Mouse (Mus musculus) MEL (cell line): ENCODE data around the gene Cacnb3. TPM values are rescaled to one million over a fixed set of nuclear protein-coding genes. Genes with fewer than 3 reads are reported as not detected.

Source experiments
- DNase-seq: peaks from one replicate; pipeline ENCODE4 v3.0.0; 2011; ENCODE audit warnings: low read depth, low spot score
- H3K27ac ChIP-seq: 2 replicates; pipeline ENCODE4 v1.5.1; 2012; ENCODE audit warnings: low read depth, mild to moderate bottlenecking, control low read depth, low read length, moderate library complexity; ENCODE audit not compliant: control insufficient read depth
- H3K27me3 ChIP-seq, 2 experiments: fragments of 150-350 bp in 1 of 2; sonication (generic) in 1 of 2; 2 replicates each; pipeline ENCODE4 v1.6.1; 2012; ENCODE audit warnings: low read length in 2 of 2, mild to moderate bottlenecking in 2 of 2, improper control_type of control experiment in 1 of 2, moderate library complexity in 1 of 2; ENCODE audit not compliant: insufficient read depth in 2 of 2, control insufficient read depth in 1 of 2
- H3K36me3 ChIP-seq, 2 experiments: 2 replicates each; pipeline ENCODE4 v1.6.1; 2012 to 2014; ENCODE audit warnings: low read length in 2 of 2, improper control_type of control experiment in 1 of 2, inconsistent platforms in 1 of 2, mild to moderate bottlenecking in 1 of 2; ENCODE audit not compliant: insufficient read depth in 2 of 2, control insufficient read depth in 1 of 2
- H3K4me1 ChIP-seq, 2 experiments: fragments of 150-350 bp in 1 of 2; sonication (generic) in 1 of 2; 2 replicates each; pipeline ENCODE4 v1.6.1; 2012; ENCODE audit warnings: low read length in 2 of 2, improper control_type of control experiment in 1 of 2, mild to moderate bottlenecking in 1 of 2; ENCODE audit not compliant: insufficient read depth in 2 of 2, control insufficient read depth in 1 of 2
- H3K4me3 ChIP-seq, 2 experiments: fragments of 150-350 bp in 1 of 2; sonication (generic) in 1 of 2; 2 replicates each; pipeline ENCODE4 v1.5.1; 2012; ENCODE audit warnings: low read depth in 2 of 2, low read length in 2 of 2, mild to moderate bottlenecking in 2 of 2, moderate library complexity in 2 of 2, control low read depth in 1 of 2, improper control_type of control experiment in 1 of 2; ENCODE audit not compliant: control insufficient read depth in 1 of 2, insufficient read depth in 1 of 2
- H3K79me2 ChIP-seq: 2 replicates; pipeline ENCODE4 v1.6.1; 2012; ENCODE audit warnings: mild to moderate bottlenecking, low read length, moderate library complexity; ENCODE audit not compliant: control insufficient read depth, poor library complexity, insufficient read depth
- H3K9ac ChIP-seq: 2 replicates; pipeline ENCODE4 v1.6.1; 2012; ENCODE audit warnings: low read depth, mild to moderate bottlenecking, control low read depth, low read length, moderate library complexity; ENCODE audit not compliant: control insufficient read depth, poor library complexity, severe bottlenecking
- H3K9me3 ChIP-seq: fragments of 150-350 bp; sonication (generic); replicated peaks from 2 replicates; pipeline ENCODE4 v1.6.1; 2012; ENCODE audit warnings: mild to moderate bottlenecking, low read length, improper control_type of control experiment, moderate library complexity; ENCODE audit not compliant: insufficient read depth
- CHD1 ChIP-seq: IDR thresholded peaks from 2 replicates; pipeline ENCODE4 v1.6.1; 2012; ENCODE audit warnings: low read depth, mild to moderate bottlenecking, inconsistent platforms, low read length, improper control_type of control experiment
- E2F4 ChIP-seq: IDR thresholded peaks from 2 replicates; pipeline ENCODE4 v1.6.1; 2011; ENCODE audit warnings: low read depth, low read length, improper control_type of control experiment, borderline replicate concordance
- ELF1 ChIP-seq: IDR thresholded peaks from 2 replicates; pipeline ENCODE4 v1.6.1; 2014; ENCODE audit warnings: low read depth, mild to moderate bottlenecking, inconsistent platforms, low read length, improper control_type of control experiment, moderate library complexity
- ETS1 ChIP-seq: IDR thresholded peaks from 2 replicates; pipeline ENCODE4 v1.6.1; 2012; ENCODE audit warnings: low read depth, mild to moderate bottlenecking, inconsistent platforms, low read length, improper control_type of control experiment, moderate library complexity
- GABPA ChIP-seq: IDR thresholded peaks from 2 replicates; pipeline ENCODE4 v1.6.1; 2012; ENCODE audit warnings: low read depth, mild to moderate bottlenecking, inconsistent platforms, low read length, improper control_type of control experiment, moderate library complexity
- GATA1 ChIP-seq: IDR thresholded peaks from 2 replicates; pipeline ENCODE4 v1.6.1; 2011; ENCODE audit warnings: low read depth, low read length, improper control_type of control experiment
- HCFC1 ChIP-seq: IDR thresholded peaks from 2 replicates; pipeline ENCODE4 v1.6.1; 2012; ENCODE audit warnings: low read depth, mild to moderate bottlenecking, inconsistent platforms, low read length, improper control_type of control experiment, moderate library complexity
- KAT2A ChIP-seq: conservative IDR thresholded peaks from 2 replicates; pipeline ENCODE4 v1.6.1; 2012; ENCODE audit warnings: low read depth, low read length, improper control_type of control experiment, inconsistent platforms
- MAFK ChIP-seq: IDR thresholded peaks from 2 replicates; pipeline ENCODE4 v1.6.1; 2011; ENCODE audit warnings: low read depth, mild to moderate bottlenecking, low read length, improper control_type of control experiment, borderline replicate concordance
- MEF2A ChIP-seq: IDR thresholded peaks from 2 replicates; pipeline ENCODE4 v1.6.1; 2014; ENCODE audit warnings: low read depth, mild to moderate bottlenecking, inconsistent platforms, low read length, improper control_type of control experiment; ENCODE audit not compliant: poor library complexity, insufficient replicate concordance, severe bottlenecking; ENCODE audit errors: extremely low read depth
- MXI1 ChIP-seq: IDR thresholded peaks from 2 replicates; pipeline ENCODE4 v1.6.1; 2011; ENCODE audit warnings: mild to moderate bottlenecking, low read depth, low read length, improper control_type of control experiment
- MYB ChIP-seq: IDR thresholded peaks from 2 replicates; pipeline ENCODE4 v1.6.1; 2011; ENCODE audit warnings: mild to moderate bottlenecking, low read depth, low read length, improper control_type of control experiment
- MYC ChIP-seq: IDR thresholded peaks from 2 replicates; pipeline ENCODE4 v1.6.1; 2011; ENCODE audit warnings: low read depth, mild to moderate bottlenecking, low read length, improper control_type of control experiment, moderate library complexity
- NELFE ChIP-seq: IDR thresholded peaks from 2 replicates; pipeline ENCODE4 v1.6.1; 2011; ENCODE audit warnings: low read depth, low read length, improper control_type of control experiment
- POLR2AphosphoS2 ChIP-seq: IDR thresholded peaks from 2 replicates; pipeline ENCODE4 v1.6.1; 2011; ENCODE audit warnings: low read length, improper control_type of control experiment
- POLR2AphosphoS5 ChIP-seq: IDR thresholded peaks from 2 replicates; pipeline ENCODE4 v1.6.1; 2012; ENCODE audit warnings: low read depth, borderline replicate concordance, mild to moderate bottlenecking, inconsistent platforms, low read length, moderate library complexity, mixed read lengths
- RAD21 ChIP-seq: IDR thresholded peaks from 2 replicates; pipeline ENCODE4 v1.6.1; 2011; ENCODE audit warnings: mild to moderate bottlenecking, low read depth, low read length, improper control_type of control experiment
- RCOR1 ChIP-seq: IDR thresholded peaks from 2 replicates; pipeline ENCODE4 v1.6.1; 2012; ENCODE audit warnings: low read depth, mild to moderate bottlenecking, inconsistent platforms, low read length, improper control_type of control experiment
- SMC3 ChIP-seq: IDR thresholded peaks from 2 replicates; pipeline ENCODE4 v1.6.1; 2011; ENCODE audit warnings: low read depth, low read length, improper control_type of control experiment
- TBP ChIP-seq: IDR thresholded peaks from 2 replicates; pipeline ENCODE4 v1.8.0; 2011; ENCODE audit warnings: low read depth, low read length, improper control_type of control experiment
- TCF12 ChIP-seq: IDR thresholded peaks from 2 replicates; pipeline ENCODE4 v1.6.1; 2014; ENCODE audit warnings: low read depth, mild to moderate bottlenecking, inconsistent platforms, low read length, improper control_type of control experiment, moderate library complexity
- USF1 ChIP-seq: IDR thresholded peaks from 2 replicates; pipeline ENCODE4 v1.6.1; 2014; ENCODE audit warnings: low read depth, mild to moderate bottlenecking, inconsistent platforms, low read length, improper control_type of control experiment, moderate library complexity
- USF2 ChIP-seq, 2 experiments: IDR thresholded peaks; 2 replicates each; pipeline ENCODE4 v1.6.1; 2011 to 2012; ENCODE audit warnings: improper control_type of control experiment in 2 of 2, low read length in 2 of 2, borderline replicate concordance in 1 of 2, inconsistent platforms in 1 of 2, low read depth in 1 of 2, mild to moderate bottlenecking in 1 of 2; ENCODE audit not compliant: insufficient read depth in 1 of 2
- ZC3H11A ChIP-seq: IDR thresholded peaks from 2 replicates; pipeline ENCODE4 v1.6.1; 2012; ENCODE audit warnings: low read depth, mild to moderate bottlenecking, inconsistent platforms, low read length, improper control_type of control experiment
- ZNF384 ChIP-seq: IDR thresholded peaks from 2 replicates; pipeline ENCODE4 v1.6.1; 2012; ENCODE audit warnings: low read depth, mild to moderate bottlenecking, inconsistent platforms, low read length, improper control_type of control experiment
- polyA plus RNA-seq, 2 experiments: library from polyadenylated mRNA; stranded (reverse) in 1 of 2; unstranded in 1 of 2; fragments of >175 nt in 1 of 2; fragments of >200 nt in 1 of 2; gene quantifications; 2 replicates each; pipeline versions ENCODE4 v1.2.1 to v1.2.4; 2012; ENCODE audit warnings: low replicate concordance in 2 of 2, low read depth in 1 of 2; ENCODE audit not compliant: insufficient read length in 2 of 2, insufficient read depth in 1 of 2, missing spikeins in 1 of 2
- total RNA-seq: library from RNA; depleted of rRNA; stranded (reverse); fragments of 300-350 nt; gene quantifications from 2 replicates; pipeline ENCODE4 v1.2.3, GENCODE M21; 2012; rRNA removed

Cacnb3 gene
- 1.4 TPM in 2 replicates for total RNA-seq
- 1 to 10 TPM in 1 of 2 experiments, not detected in 1; 8.5 TPM for polyA plus RNA-seq

DNA sequence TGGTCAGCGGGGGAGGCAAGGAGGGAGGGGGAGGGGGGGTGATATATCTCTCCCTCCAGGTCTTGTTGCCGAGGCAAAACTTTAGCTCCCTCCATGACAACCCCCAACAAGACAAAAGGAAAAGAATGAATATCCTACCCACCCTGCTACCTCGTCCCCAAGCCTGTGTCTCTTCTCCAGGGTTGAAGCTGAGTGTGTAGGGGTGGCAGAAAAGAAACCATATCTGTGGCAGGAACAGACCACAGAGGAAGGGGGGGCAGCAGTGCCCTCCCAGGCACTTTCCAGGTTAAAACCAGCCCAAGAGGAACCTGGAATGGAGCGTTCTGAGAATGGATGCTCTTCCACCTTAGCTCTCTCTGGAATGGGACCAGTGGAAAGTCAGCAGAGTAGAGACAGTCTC, at the start of gene Cacnb3:
Gene Cacnb3 (plus strand): TSS at position 301 of the 400 bp plus-strand sequence.
- no peak within 1 kb of the TSS for H3K27ac ChIP-seq
- peaks cover 0 to 17% of the 10 kb centered on the region in 2 experiments; a peak in 3 of 4 replicates for H3K4me1 ChIP-seq

DNA sequence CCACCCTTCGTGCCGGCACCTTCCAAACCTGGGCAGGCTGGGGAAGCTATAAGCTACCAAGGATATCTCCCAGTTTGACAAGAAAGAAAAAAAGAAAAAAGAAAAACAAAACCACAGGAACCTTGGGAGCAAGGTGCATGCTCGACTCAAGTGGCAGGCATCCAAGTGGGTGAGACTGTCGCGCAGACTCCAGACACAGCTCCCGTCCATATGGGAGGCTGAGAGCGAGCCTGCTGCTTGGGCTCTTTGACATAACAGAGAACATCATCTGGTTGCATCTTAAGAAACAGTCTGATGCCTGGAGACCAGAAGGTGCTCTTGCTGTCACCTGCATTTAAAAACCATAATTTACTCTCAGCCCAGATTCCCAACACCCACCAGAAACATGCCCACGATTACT, 48.2 kb upstream of the Cacnb3 start:
- TF ChIP-seq SMC3 = no peak
- TF ChIP-seq TBP = no peak
- no peak for TF ChIP-seq MAFK
- no peak for TF ChIP-seq ZC3H11A
- no peak for TF ChIP-seq GATA1
- TF ChIP-seq MEF2A = no peak
- no peak for TF ChIP-seq RCOR1
- TF ChIP-seq HCFC1 = no peak
- no peak for TF ChIP-seq POLR2AphosphoS2
- no peak for TF ChIP-seq KAT2A
- no peak for TF ChIP-seq CHD1
- no peak for TF ChIP-seq ZNF384
- TF ChIP-seq E2F4 = no peak
- no peak for TF ChIP-seq MYC
- TF ChIP-seq USF1 = no peak
- TF ChIP-seq USF2 (IDR thresholded peaks at IDR 0.05; ENCODE audit: borderline replicate concordance in 1 of 2, insufficient read depth in 1 of 2, low read depth in 1 of 2, low read length in 2 of 2) = no peak
- TF ChIP-seq MYB = no peak
- no peak for TF ChIP-seq ETS1
- no peak for TF ChIP-seq NELFE
- no peak for TF ChIP-seq MXI1
- TF ChIP-seq, all 39 proteins: peak for 0
- peaks cover 0 to 12% of the 10 kb centered on the region in 2 experiments; a peak in 2 of 4 replicates for H3K36me3 ChIP-seq
- H3K9me3 ChIP-seq = no peaks in the 10 kb centered on the region
- no peak overlapping the region for H3K27ac ChIP-seq
- no peak overlapping the region for H3K9ac ChIP-seq
- H3K4me1 ChIP-seq = peaks cover 10 to 18% of the 10 kb centered on the region in 2 experiments
- no peaks in the 10 kb centered on the region for H3K27me3 ChIP-seq
- no peak for DNase-seq
- H3K4me3 ChIP-seq = no peak overlapping the region
- no peaks in the 10 kb centered on the region for H3K79me2 ChIP-seq

More for the DNA sequence above, at the start of gene Cacnb3:
- H3K36me3 ChIP-seq = peaks cover 0 to 11% of the 10 kb centered on the region in 2 experiments; a peak in 2 of 4 replicates
- H3K4me3 ChIP-seq = peak within 1 kb of the TSS; percentile 49 to 50
- peaks cover 13 to 17% of the 10 kb centered on the region in 2 experiments for H3K27me3 ChIP-seq
- H3K79me2 ChIP-seq = no peaks in the 10 kb centered on the region; the same call in 1 of the 2 replicates
- DNase-seq = no peak
- no peak for TF ChIP-seq MXI1
- TF ChIP-seq CHD1 = no peak
- no peak for TF ChIP-seq GABPA
- no peak for TF ChIP-seq NELFE
- TF ChIP-seq MEF2A = no peak
- TF ChIP-seq TCF12 = no peak
- TF ChIP-seq POLR2AphosphoS5 = no peak
- TF ChIP-seq RAD21 = no peak
- TF ChIP-seq ELF1 = no peak
- TF ChIP-seq ETS1 = no peak
- TF ChIP-seq TBP = no peak
- H3K9ac ChIP-seq = peak within 1 kb of the TSS; percentile 61
- H3K9me3 ChIP-seq = no peaks in the 10 kb centered on the region
